Mouse (Mus musculus) thymus, postnatal 14 days (tissue): Measurements from ENCODE around the gene Mical3.

Source experiments
- DNase-seq: peaks from one replicate; pipeline ENCODE4 v3.0.0; 2021

The Mical3 gene

GRCm38 (mm10) chr6:121130773-121131172 lies at the start of gene Mical3:
Mical3 (minus strand) TSS chr6:121130999.
- DNase-seq: peak; percentile 64

GRCm38 (mm10) chr6:121179846-121180245 lies 49.0 kb upstream of the Mical3 start:
- DNase-seq: no peak

- peak; percentile 56 for DNase-seq
Observed at GRCm38 (mm10) chr6:121178700-121179358, 48.0 kb upstream of the Mical3 start.

GRCm38 (mm10) chr6:121177118-121177708 lies 46.4 kb upstream of the Mical3 start:
- DNase-seq: no peak

GRCm38 (mm10) chr6:121176731-121177098 lies 45.9 kb upstream of the Mical3 start:
- DNase-seq: no peak

GRCm38 (mm10) chr6:121176011-121176730 lies 45.4 kb upstream of the Mical3 start:
- DNase-seq: no peak

- no peak for DNase-seq
Observed at GRCm38 (mm10) chr6:121174761-121175160, 44.0 kb upstream of the Mical3 start.

GRCm38 (mm10) chr6:121173471-121173870 lies 42.7 kb upstream of the Mical3 start:
- DNase-seq: no peak

GRCm38 (mm10) chr6:121171102-121171501 lies 40.3 kb upstream of the Mical3 start:
- no peak for DNase-seq

- DNase-seq: no peak
Observed at GRCm38 (mm10) chr6:121167381-121167975, 36.7 kb upstream of the Mical3 start.

- no peak for DNase-seq
Observed at GRCm38 (mm10) chr6:121166098-121166552, 35.3 kb upstream of the Mical3 start.

- no peak for DNase-seq
Observed at GRCm38 (mm10) chr6:121162616-121163015, 31.8 kb upstream of the Mical3 start.

- DNase-seq: no peak
Observed at GRCm38 (mm10) chr6:121160126-121160525, 29.3 kb upstream of the Mical3 start.

- DNase-seq: no peak
Observed at GRCm38 (mm10) chr6:121159616-121160015, 28.8 kb upstream of the Mical3 start.

GRCm38 (mm10) chr6:121156030-121156429 lies 25.2 kb upstream of the Mical3 start:
- DNase-seq: no peak

GRCm38 (mm10) chr6:121154451-121155300 lies 23.9 kb upstream of the Mical3 start:
- no peak for DNase-seq

GRCm38 (mm10) chr6:121153177-121153576 lies 22.4 kb upstream of the Mical3 start:
- no peak for DNase-seq

- DNase-seq: no peak
Observed at GRCm38 (mm10) chr6:121151732-121152131, 20.9 kb upstream of the Mical3 start.

GRCm38 (mm10) chr6:121150126-121150525 lies 19.3 kb upstream of the Mical3 start:
- DNase-seq: no peak

- DNase-seq: no peak
Observed at GRCm38 (mm10) chr6:121149420-121149819, 18.6 kb upstream of the Mical3 start.

GRCm38 (mm10) chr6:121148360-121148759 lies 17.6 kb upstream of the Mical3 start:
- no peak for DNase-seq

GRCm38 (mm10) chr6:121146798-121147197 lies 16.0 kb upstream of the Mical3 start:
- no peak for DNase-seq

GRCm38 (mm10) chr6:121145906-121146305 lies 15.1 kb upstream of the Mical3 start:
- DNase-seq: no peak
